Mouse (Mus musculus) midbrain, embryonic 11.5 days (tissue): ENCODE data around the gene Rapgef1. TPM values are rescaled to one million over a fixed set of nuclear protein-coding genes. Genes with fewer than 3 reads are reported as not detected.
A peak's percentile ranks its signal among the peaks of the same experiment; 100 is the strongest.

ENCODE experiments used
- ATAC-seq: fragments of 200-750 bp; cut with Nextera tagmentation; 2 replicates; pipeline ENCODE4 v1.8.0; 2017; ENCODE audit warnings: moderate TSS enrichment, moderate library complexity; ENCODE audit not compliant: low FRiP score
- DNase-seq: peaks from one replicate; pipeline ENCODE4 v3.0.0; 2015; ENCODE audit warnings: low spot score; ENCODE audit errors: missing footprints
- H3K27ac ChIP-seq: fragments of 300-500 bp; sonication (generic); 2 replicates; pipeline ENCODE4 v1.5.1; 2014; ENCODE audit warnings: low read depth, low read length
- H3K27me3 ChIP-seq: fragments of 300-500 bp; sonication (generic); 2 replicates; pipeline ENCODE4 v1.6.1; 2014; ENCODE audit warnings: mild to moderate bottlenecking, low read length, moderate library complexity, mixed read lengths; ENCODE audit not compliant: control insufficient read depth, insufficient read depth
- H3K36me3 ChIP-seq: fragments of 300-500 bp; sonication (generic); 2 replicates; pipeline ENCODE4 v1.6.1; 2014; ENCODE audit warnings: mild to moderate bottlenecking, low read length, moderate library complexity, mixed read lengths; ENCODE audit not compliant: control insufficient read depth, insufficient read depth
- H3K4me1 ChIP-seq: fragments of 300-500 bp; sonication (generic); 2 replicates; pipeline ENCODE4 v1.6.1; 2014; ENCODE audit warnings: low read length; ENCODE audit not compliant: control insufficient read depth, insufficient read depth
- H3K4me2 ChIP-seq: fragments of 300-500 bp; sonication (generic); 2 replicates; pipeline ENCODE4 v1.6.1; 2014; ENCODE audit warnings: mild to moderate bottlenecking, moderate library complexity
- H3K4me3 ChIP-seq: fragments of 300-500 bp; sonication (generic); 2 replicates; pipeline ENCODE4 v1.5.1; 2014; ENCODE audit warnings: low read depth, low read length
- H3K9ac ChIP-seq: fragments of 300-500 bp; sonication (generic); 2 replicates; pipeline ENCODE4 v1.6.1; 2014; ENCODE audit warnings: low read length
- H3K9me3 ChIP-seq: fragments of 300-500 bp; sonication (generic); 2 replicates; pipeline ENCODE4 v1.6.1; 2016; ENCODE audit warnings: low read length; ENCODE audit not compliant: control insufficient read depth
- WGBS: fragments of 180-500 bp; shearing (Covaris S2); extraction: QIAGEN DNeasy Blood & Tissue Kit; methylation state at CpG from one replicate; pipeline ENCODE4 v1.1.7; 2014; 5-methylcytosine and 5-hydroxymethylcytosine counted together
- polyA plus RNA-seq: library from polyadenylated mRNA; unstranded; fragments of >200 nt; fragmentation: Nextera tagmentation; extraction: Ambion mirVana; gene quantifications from 2 replicates; pipeline ENCODE4 v1.2.1, GENCODE M21; 2014

Gene Rapgef1
- 12.4 and 15.6 TPM in 2 replicates for polyA plus RNA-seq

GRCm38 (mm10) chr2:29619484-29620300 is at the start of gene Rapgef1:
Gene Rapgef1, plus strand, starts transcription at chr2:29619720.
- Histone ChIP-seq H3K9ac (peak within 1 kb of the TSS; percentile 93), H3K27ac (peak within 1 kb of the TSS; percentile 91), H3K4me1 (peaks cover 13% of the 10 kb centered on the region), H3K4me2 (peak within 1 kb of the TSS; percentile 86), H3K27me3 (no peaks in the 10 kb centered on the region), H3K4me3 (peak within 1 kb of the TSS; percentile 87), H3K9me3 (no peaks in the 10 kb centered on the region), H3K36me3 (no peaks in the 10 kb centered on the region)
- ATAC-seq, result peak; percentile 87
- WGBS, result under 1% methylated on average over 44 of the region's 101 CpGs
- DNase-seq, result peak; percentile 100

- H3K9ac ChIP-seq, result no peak overlapping the region
- no peaks in the 10 kb centered on the region for H3K36me3 ChIP-seq
- DNase-seq (peak; percentile 74), ATAC-seq (no peak)
- H3K27ac ChIP-seq, result 0 out of 2 replicates have a peak overlapping the region, but pooled peaks have one; percentile 56
- H3K4me3 ChIP-seq, result no peak overlapping the region
- no peak overlapping the region for H3K4me2 ChIP-seq
- 75% methylated on average over 9 of the region's 9 CpGs for WGBS
- no peaks in the 10 kb centered on the region for H3K27me3 ChIP-seq
- H3K9me3 ChIP-seq, result no peaks in the 10 kb centered on the region
- peaks cover 32% of the 10 kb centered on the region for H3K4me1 ChIP-seq
Observed at GRCm38 (mm10) chr2:29571921-29572700, 47.4 kb upstream of the Rapgef1 start.

DNA sequence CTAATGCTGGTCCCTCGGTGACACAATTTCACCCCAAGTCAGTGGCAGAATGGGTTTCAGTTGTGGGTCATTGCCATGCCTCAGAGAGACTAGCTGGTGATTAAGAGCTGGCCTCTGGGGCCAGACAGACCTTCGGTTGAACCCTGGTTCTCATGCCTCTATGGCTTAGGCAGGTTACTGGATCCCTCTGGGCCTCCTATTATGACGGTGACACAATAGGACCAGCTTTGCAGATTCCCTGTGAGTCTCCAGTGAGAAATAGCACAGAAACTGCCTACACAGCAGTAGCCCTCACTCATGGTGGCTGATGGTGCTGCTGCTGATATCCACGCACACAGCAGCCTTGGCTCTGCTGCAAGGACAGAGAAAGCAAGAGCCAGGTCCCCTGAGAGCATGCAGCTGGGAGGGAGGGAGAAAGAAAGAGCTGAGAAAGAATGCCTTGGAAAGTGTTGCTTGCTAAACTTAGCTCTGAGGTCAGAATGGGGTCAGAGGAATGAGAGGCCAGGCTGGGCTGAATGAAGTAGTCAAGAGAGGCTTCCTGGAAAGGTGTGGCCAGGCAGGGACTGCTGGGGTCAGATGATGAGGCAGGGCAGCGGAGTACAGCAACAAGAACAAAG is 46.6 kb upstream of the Rapgef1 start:
- Histone ChIP-seq H3K9ac (no peak overlapping the region; the same call in 1 of the 2 replicates), H3K27ac (peak overlapping the region; percentile 56), H3K4me2 (0 out of 2 replicates have a peak overlapping the region, but pooled peaks have one; percentile 2), H3K9me3 (no peaks in the 10 kb centered on the region), H3K27me3 (no peaks in the 10 kb centered on the region), H3K36me3 (no peaks in the 10 kb centered on the region), H3K4me1 (peaks cover 32% of the 10 kb centered on the region), H3K4me3 (no peak overlapping the region)
- 41% methylated on average over 5 of the region's 5 CpGs for WGBS
- ATAC-seq (no peak), DNase-seq (peak; percentile 84)

GRCm38 (mm10) chr2:29573591-29573990 is 45.9 kb upstream of the Rapgef1 start:
- Histone ChIP-seq H3K4me2 (no peak overlapping the region), H3K9ac (peak overlapping the region; percentile 4; the same call in 1 of the 2 replicates), H3K4me3 (no peak overlapping the region), H3K9me3 (no peaks in the 10 kb centered on the region), H3K27me3 (no peaks in the 10 kb centered on the region), H3K36me3 (no peaks in the 10 kb centered on the region), H3K4me1 (peaks cover 32% of the 10 kb centered on the region), H3K27ac (peak overlapping the region; percentile 74)
- 7% methylated on average over 5 of the region's 5 CpGs for WGBS
- peak; percentile 98 for DNase-seq
- 0 out of 2 replicates have a peak, but pooled peaks have one; percentile 26 for ATAC-seq

DNA sequence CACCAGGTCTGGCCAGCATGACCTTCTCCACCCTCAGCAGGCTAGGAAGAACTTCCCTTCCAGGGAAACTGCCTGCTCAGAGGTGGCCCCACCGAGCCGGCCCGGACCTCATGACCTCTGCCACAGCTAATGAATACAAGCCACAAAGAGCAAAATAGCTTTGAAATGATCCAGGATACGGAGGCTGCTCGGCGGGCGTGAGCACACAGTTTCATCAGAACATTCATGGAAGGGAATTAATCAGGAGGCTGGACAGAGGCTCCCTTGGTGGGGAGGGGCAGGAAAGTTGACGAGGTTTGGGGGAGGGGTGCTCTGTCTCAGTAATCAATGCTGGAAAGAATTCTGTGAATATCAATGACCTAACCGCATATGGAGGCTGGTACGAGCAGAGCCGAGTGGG is 45.3 kb upstream of the Rapgef1 start:
- ATAC-seq, result peak; percentile 61
- no peak overlapping the region for H3K4me2 ChIP-seq
- no peaks in the 10 kb centered on the region for H3K27me3 ChIP-seq
- no peaks in the 10 kb centered on the region for H3K9me3 ChIP-seq
- H3K4me3 ChIP-seq, result no peak overlapping the region
- H3K9ac ChIP-seq, result no peak overlapping the region
- WGBS, result 7% methylated on average over 11 of the region's 11 CpGs
- peak; percentile 85 for DNase-seq
- H3K27ac ChIP-seq, result peak overlapping the region; percentile 74
- no peaks in the 10 kb centered on the region for H3K36me3 ChIP-seq
- H3K4me1 ChIP-seq, result peaks cover 32% of the 10 kb centered on the region

DNA sequence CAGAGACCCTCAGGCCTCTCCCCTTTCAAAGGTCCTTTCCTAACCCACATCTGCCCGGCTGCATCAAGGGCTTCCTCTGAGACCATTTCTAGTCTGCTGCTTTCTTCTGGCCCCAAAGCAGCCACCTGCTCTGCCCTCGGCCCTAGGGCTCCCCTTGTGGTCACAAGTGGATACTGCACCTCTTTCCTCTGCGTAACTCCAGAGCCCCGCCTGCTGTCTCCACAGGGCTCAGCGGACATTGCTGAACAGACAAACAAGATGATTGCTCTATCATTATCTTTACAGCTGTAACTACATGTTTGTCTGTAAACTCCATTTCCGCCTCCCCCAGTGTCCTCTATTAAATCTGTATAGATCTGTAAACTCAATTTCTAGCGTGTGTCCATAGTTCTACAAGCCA is 37.1 kb upstream of the Rapgef1 start:
- H3K4me3 ChIP-seq, result no peak overlapping the region
- DNase-seq (peak; percentile 93), ATAC-seq (peak; percentile 33; the same call in 1 of the 2 replicates)
- H3K4me1 ChIP-seq, result peaks cover 5% of the 10 kb centered on the region; the same call in 1 of the 2 replicates
- H3K4me2 ChIP-seq, result no peak overlapping the region
- no peak overlapping the region for H3K9ac ChIP-seq
- no peaks in the 10 kb centered on the region for H3K36me3 ChIP-seq
- no peaks in the 10 kb centered on the region for H3K9me3 ChIP-seq
- no peaks in the 10 kb centered on the region for H3K27me3 ChIP-seq
- 8% methylated on average over 7 of the region's 7 CpGs for WGBS
- no peak overlapping the region for H3K27ac ChIP-seq

- H3K9ac ChIP-seq, result no peak overlapping the region
- H3K27ac ChIP-seq, result no peak overlapping the region
- no peak overlapping the region for H3K4me2 ChIP-seq
- WGBS, result 18% methylated on average over 8 of the region's 8 CpGs
- DNase-seq (no peak), ATAC-seq (peak; percentile 73)
- no peaks in the 10 kb centered on the region for H3K9me3 ChIP-seq
- H3K4me3 ChIP-seq, result no peak overlapping the region
- no peaks in the 10 kb centered on the region for H3K27me3 ChIP-seq
- peaks cover 5% of the 10 kb centered on the region; the same call in 1 of the 2 replicates for H3K4me1 ChIP-seq
- no peaks in the 10 kb centered on the region for H3K36me3 ChIP-seq
Observed at GRCm38 (mm10) chr2:29586017-29586702, 33.4 kb upstream of the Rapgef1 start.

DNA sequence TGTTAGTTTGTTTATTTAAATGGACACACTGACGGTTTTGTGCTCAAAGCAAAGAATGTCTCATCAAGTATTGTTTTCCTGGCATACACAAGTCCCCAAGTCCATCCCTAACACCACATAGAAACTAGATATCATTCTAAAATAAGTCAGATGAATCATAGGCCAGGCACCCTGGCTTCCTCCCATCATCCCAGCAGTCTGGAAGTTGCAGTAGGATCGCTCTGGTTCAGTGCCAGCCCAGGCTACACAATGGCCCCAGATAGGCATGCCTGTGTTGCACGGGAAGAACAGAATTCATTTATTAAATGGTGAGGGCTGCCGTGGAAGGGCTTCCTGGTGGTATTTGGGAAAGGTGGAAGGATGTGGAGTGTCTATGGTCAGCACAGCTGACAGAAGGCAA is 31.5 kb upstream of the Rapgef1 start:
- H3K27me3 ChIP-seq, result no peaks in the 10 kb centered on the region
- no peaks in the 10 kb centered on the region for H3K36me3 ChIP-seq
- no peak overlapping the region for H3K27ac ChIP-seq
- no peak overlapping the region for H3K4me2 ChIP-seq
- no peak overlapping the region for H3K4me3 ChIP-seq
- 78% methylated on average over 4 of the region's 4 CpGs for WGBS
- ATAC-seq, result no peak
- peaks cover 5% of the 10 kb centered on the region; the same call in 1 of the 2 replicates for H3K4me1 ChIP-seq
- DNase-seq, result no peak
- H3K9me3 ChIP-seq, result no peaks in the 10 kb centered on the region
- no peak overlapping the region for H3K9ac ChIP-seq
